Mouse (Mus musculus) embryonic fibroblast, embryonic 13.5 days (primary cell): ENCODE results near the gene Bpnt1.

Experiments used
- CTCF ChIP-seq: IDR thresholded peaks from 2 replicates; pipeline ENCODE4 v1.5.1; 2011; ENCODE audit warnings: mild to moderate bottlenecking, control low read depth, low read length, moderate library complexity, borderline replicate concordance; ENCODE audit not compliant: insufficient read depth
- POLR2A ChIP-seq: IDR thresholded peaks from 2 replicates; pipeline ENCODE4 v1.6.1; 2011; ENCODE audit warnings: low read depth, mild to moderate bottlenecking, control low read depth, low read length, moderate library complexity

GRCm38 (mm10) chr1:185287066-185287465 is 44.9 kb upstream of the Bpnt1 start:
- TF ChIP-seq CTCF (no peak), POLR2A (no peak)
